In genomic region chr8:104698556-104698955, GRCm38 (mm10) we compare ENCODE assay signal across 33 mouse cellular contexts. TPM values are rescaled to one million over a fixed set of nuclear protein-coding genes. Genes with fewer than 3 reads are reported as not detected.
"Had no signal": no experiment of that assay in that cellular context is flagged by ENCODE, and none has a peak within 500 bp of the region (broad histone marks: within the 10 kb centered on the region; RNA-seq: fewer than 3 reads in every experiment).

No protein-coding gene starts in this region.

- H3K4me2 ChIP-seq: embryonic facial prominence, embryonic 12.5 days; embryonic facial prominence, embryonic 13.5 days; embryonic facial prominence, embryonic 15.5 days; forebrain, embryonic 12.5 days; forebrain, embryonic 13.5 days; forebrain, embryonic 15.5 days had no signal

- H3K27me3 ChIP-seq: embryonic facial prominence, embryonic 12.5 days; embryonic facial prominence, embryonic 13.5 days; embryonic facial prominence, embryonic 15.5 days; forebrain, embryonic 12.5 days; forebrain, embryonic 13.5 days; forebrain, embryonic 15.5 days had no signal

- H3K4me3 ChIP-seq: embryonic facial prominence, embryonic 10.5 days; embryonic facial prominence, embryonic 12.5 days; embryonic facial prominence, embryonic 13.5 days; embryonic facial prominence, embryonic 15.5 days; erythroblast, embryonic 14.5 days; forebrain, embryonic 10.5 days; forebrain, embryonic 12.5 days; forebrain, embryonic 13.5 days; forebrain, embryonic 15.5 days; gastrocnemius, adult 2 months; heart, adult 2 months had no signal

- H3K27ac ChIP-seq: embryonic facial prominence, embryonic 10.5 days; embryonic facial prominence, embryonic 12.5 days; embryonic facial prominence, embryonic 13.5 days; embryonic facial prominence, embryonic 15.5 days; forebrain, embryonic 10.5 days; forebrain, embryonic 12.5 days; forebrain, embryonic 13.5 days; forebrain, embryonic 15.5 days; gastrocnemius, adult 2 months; heart, adult 2 months had no signal

- H3K9me3 ChIP-seq: embryonic facial prominence, embryonic 10.5 days; embryonic facial prominence, embryonic 12.5 days; embryonic facial prominence, embryonic 13.5 days; embryonic facial prominence, embryonic 15.5 days; forebrain, embryonic 10.5 days; forebrain, embryonic 12.5 days; forebrain, embryonic 13.5 days; forebrain, embryonic 15.5 days had no signal

- H3K4me1 ChIP-seq: embryonic facial prominence, embryonic 10.5 days; embryonic facial prominence, embryonic 12.5 days; embryonic facial prominence, embryonic 13.5 days; embryonic facial prominence, embryonic 15.5 days; forebrain, embryonic 10.5 days; forebrain, embryonic 12.5 days; forebrain, embryonic 13.5 days; forebrain, embryonic 15.5 days had no signal

- ATAC-seq: forebrain, embryonic 13.5 days; forebrain, embryonic 14.5 days; forebrain, embryonic 15.5 days; forebrain, embryonic 16.5 days; forebrain, postnatal 0 days had no signal

- DNase-seq: cerebellum, adult 2 months; cerebellum, adult 8-10 months; cerebellum, adult 9-10 months; cerebellum, adult 9-11 months; cerebellum, postnatal 10 days; cerebellum, postnatal 14 days; cerebellum, postnatal 25 days; cerebellum, postnatal 36 days; embryo, embryonic 11 days; forebrain, postnatal 0 days; gastrocnemius, adult 2 months; gastrocnemius, postnatal 10 days; gastrocnemius, postnatal 14 days; gastrocnemius, postnatal 25 days; gastrocnemius, postnatal 36 days; heart, adult 18-20 months; heart, adult 2 months had no signal

- H3K9ac ChIP-seq: embryonic facial prominence, embryonic 12.5 days; embryonic facial prominence, embryonic 13.5 days; embryonic facial prominence, embryonic 15.5 days; forebrain, embryonic 12.5 days; forebrain, embryonic 13.5 days; forebrain, embryonic 15.5 days; forebrain, postnatal 0 days had no signal

- H3K36me3 ChIP-seq: embryonic facial prominence, embryonic 10.5 days; embryonic facial prominence, embryonic 12.5 days; embryonic facial prominence, embryonic 13.5 days; embryonic facial prominence, embryonic 15.5 days; forebrain, embryonic 10.5 days; forebrain, embryonic 12.5 days; forebrain, embryonic 15.5 days had no signal

RNA-seq across cellular contexts. Expression of gene Ces2a, which starts 35.2 kb away (rescaled TPM):
- polyA plus RNA-seq: cerebellum, adult 2 months; cortical plate, adult 2 months; embryonic facial prominence, embryonic 10.5 days; embryonic facial prominence, embryonic 11.5 days; embryonic facial prominence, embryonic 12.5 days; embryonic facial prominence, embryonic 13.5 days; embryonic facial prominence, embryonic 14.5 days; embryonic facial prominence, embryonic 15.5 days; erythroblast, embryonic 14.5 days; forebrain, embryonic 10.5 days; forebrain, embryonic 11.5 days; forebrain, embryonic 12.5 days; forebrain, embryonic 13.5 days; forebrain, embryonic 14.5 days; forebrain, embryonic 15.5 days; forebrain, embryonic 16.5 days; forebrain, postnatal 0 days; frontal cortex, adult 2 months; heart, adult 2 months had no signal
